In the genomic region with DNA sequence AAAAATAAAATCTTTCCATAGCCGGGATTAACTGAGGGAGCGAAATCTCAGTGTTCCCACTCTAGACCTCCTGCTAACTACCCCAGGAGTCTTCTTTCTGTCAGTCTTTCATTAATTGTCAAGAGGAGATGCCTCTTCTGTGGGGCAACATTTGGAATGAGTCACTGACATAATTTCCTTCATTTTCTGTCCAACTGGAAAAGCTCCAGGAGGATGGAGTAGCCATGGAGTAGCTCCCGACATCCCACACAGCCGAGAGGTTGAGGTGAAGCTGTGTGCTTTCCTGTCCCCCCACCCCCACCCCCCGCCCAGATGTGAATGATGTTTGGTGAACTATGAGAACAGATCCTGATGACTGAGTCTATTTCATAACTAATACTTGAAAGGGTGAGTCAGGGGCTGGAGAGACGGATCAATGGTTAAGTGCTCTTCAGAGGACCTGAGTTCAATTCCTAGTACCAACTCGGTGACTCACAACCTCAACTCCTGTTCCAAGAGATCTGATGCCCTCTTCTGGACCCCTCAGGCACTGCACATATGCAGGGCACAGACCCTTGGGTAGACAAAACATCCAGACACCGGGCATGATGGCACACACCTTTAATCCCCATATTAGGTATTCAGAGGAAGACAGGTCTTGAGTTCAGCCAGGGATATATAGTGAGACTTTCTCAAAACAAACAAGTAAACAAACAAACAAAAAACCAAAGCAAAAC, we compare ENCODE assay signal across 22 mouse cellular contexts. TPM values are rescaled to one million over a fixed set of nuclear protein-coding genes. Genes with fewer than 3 reads are reported as not detected.
DNase-seq lines count a peak whose midpoint lies in the region; ATAC-seq and TF ChIP-seq lines count a peak whose summit lies in the region.
"Had no signal": no experiment of that assay in that cellular context is flagged by ENCODE, and none has a peak within 500 bp of the region (broad histone marks: within the 10 kb centered on the region; RNA-seq: fewer than 3 reads in every experiment).

No protein-coding gene starts in this region.

- no peak for DNase-seq in lung, postnatal 0 days (ENCODE audit: low spot score)
- no peak for DNase-seq in lung, postnatal 10 days
- peak; percentile 75 for DNase-seq in NIH3T3 (ENCODE audit: low read depth)
- no peak for DNase-seq in stomach, postnatal 0 days (ENCODE audit: low spot score)
- DNase-seq in left cerebral cortex, adult 8-10 months (ENCODE audit: low spot score in 2 of 2) = no peak
- DNase-seq in layer of hippocampus, adult 11-12 months (ENCODE audit: low spot score) = no peak
- DNase-seq: adrenal gland, postnatal 36 days; cerebellum, adult 18-20 months; gastrocnemius, postnatal 14 days; heart, adult 18-20 months; kidney, adult 18-20 months; kidney, postnatal 10 days; lung, postnatal 4 days; retina, postnatal 1 day; thymus, postnatal 36 days had no signal

- H3K27me3 ChIP-seq in intestine, postnatal 0 days (replicated peaks; ENCODE audit: control insufficient read depth, insufficient read depth, low read length) = no peaks in the 10 kb centered on the region
- H3K27me3 ChIP-seq in intestine, embryonic 15.5 days (replicated peaks) = no peaks in the 10 kb centered on the region
- no peaks in the 10 kb centered on the region for H3K27me3 ChIP-seq in lung, postnatal 0 days (replicated peaks; ENCODE audit: insufficient read depth, low read length)
- no peaks in the 10 kb centered on the region for H3K27me3 ChIP-seq in stomach, postnatal 0 days (ENCODE audit: control insufficient read depth, insufficient read depth, low read length)
- H3K27me3 ChIP-seq: heart, embryonic 15.5 days; limb, embryonic 13.5 days had no signal

- H3K4me2 ChIP-seq in intestine, postnatal 0 days (replicated peaks; ENCODE audit: low read depth) = no peak overlapping the region
- no peak overlapping the region for H3K4me2 ChIP-seq in intestine, embryonic 15.5 days (replicated peaks)
- H3K4me2 ChIP-seq in lung, postnatal 0 days (replicated peaks; ENCODE audit: low read depth, low read length) = no peak overlapping the region
- H3K4me2 ChIP-seq in stomach, postnatal 0 days (replicated peaks; ENCODE audit: low read depth) = no peak overlapping the region
- H3K4me2 ChIP-seq: heart, embryonic 15.5 days; limb, embryonic 13.5 days had no signal

- no peak for ATAC-seq in intestine, postnatal 0 days
- ATAC-seq in intestine, embryonic 15.5 days = no peak
- no peak for ATAC-seq in lung, postnatal 0 days
- ATAC-seq in stomach, postnatal 0 days (ENCODE audit: low FRiP score, low TSS enrichment) = no peak
- ATAC-seq: hindbrain, postnatal 0 days had no signal

- no peaks in the 10 kb centered on the region for H3K36me3 ChIP-seq in intestine, postnatal 0 days (ENCODE audit: control insufficient read depth, insufficient read depth)
- H3K36me3 ChIP-seq in intestine, embryonic 15.5 days = no peaks in the 10 kb centered on the region
- no peaks in the 10 kb centered on the region for H3K36me3 ChIP-seq in lung, postnatal 0 days (ENCODE audit: insufficient read depth, low read length)
- no peaks in the 10 kb centered on the region for H3K36me3 ChIP-seq in stomach, postnatal 0 days (ENCODE audit: control insufficient read depth, insufficient read depth, low read length)
- H3K36me3 ChIP-seq: embryonic facial prominence, embryonic 10.5 days; heart, embryonic 15.5 days; limb, embryonic 13.5 days; midbrain, embryonic 10.5 days had no signal

- H3K4me3 ChIP-seq in intestine, postnatal 0 days (ENCODE audit: low read depth, low read length) = no peak overlapping the region
- no peak overlapping the region for H3K4me3 ChIP-seq in intestine, embryonic 15.5 days (replicated peaks)
- H3K4me3 ChIP-seq in lung, postnatal 0 days (ENCODE audit: low read depth, low read length) = no peak overlapping the region
- no peak overlapping the region for H3K4me3 ChIP-seq in stomach, postnatal 0 days (ENCODE audit: low read depth, low read length)
- H3K4me3 ChIP-seq: embryonic facial prominence, embryonic 10.5 days; heart, embryonic 15.5 days; limb, embryonic 13.5 days; midbrain, embryonic 10.5 days had no signal

- TF ChIP-seq CTCF in intestine, postnatal 0 days (IDR thresholded peaks at IDR 0.05; ENCODE audit: low read depth) = peak; percentile 38
- TF ChIP-seq CTCF in lung, postnatal 0 days (IDR thresholded peaks at IDR 0.05) = peak; percentile 33
- TF ChIP-seq CTCF in stomach, postnatal 0 days (IDR thresholded peaks at IDR 0.05; ENCODE audit: low read depth) = peak; percentile 40

- no peak overlapping the region for H3K9ac ChIP-seq in intestine, postnatal 0 days (ENCODE audit: low read depth, low read length)
- H3K9ac ChIP-seq in intestine, embryonic 15.5 days = no peak overlapping the region
- no peak overlapping the region for H3K9ac ChIP-seq in lung, postnatal 0 days (replicated peaks; ENCODE audit: low read depth)
- H3K9ac ChIP-seq in stomach, postnatal 0 days (ENCODE audit: low read length) = no peak overlapping the region
- H3K9ac ChIP-seq: heart, embryonic 15.5 days; limb, embryonic 13.5 days had no signal

- WGBS in intestine, postnatal 0 days = 82% methylated on average over 8 of the region's 8 CpGs
- 81% methylated on average over 8 of the region's 8 CpGs for WGBS in intestine, embryonic 15.5 days
- 74% methylated on average over 8 of the region's 8 CpGs for WGBS in lung, postnatal 0 days
- WGBS in stomach, postnatal 0 days = 72% methylated on average over 8 of the region's 8 CpGs

- H3K9me3 ChIP-seq in intestine, postnatal 0 days (ENCODE audit: control insufficient read depth) = no peaks in the 10 kb centered on the region
- H3K9me3 ChIP-seq in intestine, embryonic 15.5 days = no peaks in the 10 kb centered on the region
- H3K9me3 ChIP-seq in lung, postnatal 0 days (ENCODE audit: low read length) = no peaks in the 10 kb centered on the region
- H3K9me3 ChIP-seq in stomach, postnatal 0 days (ENCODE audit: control insufficient read depth, low read length) = no peaks in the 10 kb centered on the region
- H3K9me3 ChIP-seq: heart, embryonic 15.5 days; limb, embryonic 13.5 days; midbrain, embryonic 10.5 days had no signal

- H3K4me1 ChIP-seq in intestine, postnatal 0 days (replicated peaks; ENCODE audit: control insufficient read depth, insufficient read depth, low read length) = peaks cover 1% of the 10 kb centered on the region; the same call in 1 of the 2 replicates
- 0 out of 2 replicates have a peak, but pooled peaks cover 2% of the 10 kb centered on the region for H3K4me1 ChIP-seq in intestine, embryonic 15.5 days (replicated peaks)
- H3K4me1 ChIP-seq in lung, postnatal 0 days (ENCODE audit: insufficient read depth, low read depth, low read length) = no peaks in the 10 kb centered on the region
- H3K4me1 ChIP-seq in stomach, postnatal 0 days (replicated peaks; ENCODE audit: control insufficient read depth, insufficient read depth) = no peaks in the 10 kb centered on the region
- H3K4me1 ChIP-seq: limb, embryonic 13.5 days had no signal

- no peak overlapping the region for H3K27ac ChIP-seq in intestine, postnatal 0 days (ENCODE audit: low read depth, low read length)
- no peak overlapping the region for H3K27ac ChIP-seq in intestine, embryonic 15.5 days
- no peak overlapping the region for H3K27ac ChIP-seq in lung, postnatal 0 days (ENCODE audit: low read length)
- no peak overlapping the region for H3K27ac ChIP-seq in stomach, postnatal 0 days (replicated peaks)
- H3K27ac ChIP-seq: embryonic facial prominence, embryonic 10.5 days; heart, embryonic 15.5 days; hindbrain, postnatal 0 days; limb, embryonic 13.5 days; midbrain, embryonic 10.5 days had no signal

- TF ChIP-seq EP300 in lung, postnatal 0 days (IDR thresholded peaks at IDR 0.05) = no peak
- TF ChIP-seq EP300 in stomach, postnatal 0 days (optimal IDR thresholded peaks at IDR 0.05) = no peak

RNA-seq across cellular contexts. Expression of a gene that starts 34.2 kb away (rescaled TPM):
- 0.99 and 1.2 TPM in 2 replicates for polyA plus RNA-seq in intestine, postnatal 0 days (2015; fragmentation: Nextera tagmentation; extraction: Ambion mirVana)
- polyA plus RNA-seq in intestine, embryonic 15.5 days (2015; fragmentation: Nextera tagmentation; extraction: Ambion mirVana) = 3.0 and 3.1 TPM in 2 replicates
- 1.1 and 1.2 TPM in 2 replicates for polyA plus RNA-seq in lung, postnatal 0 days (2015; fragmentation: Nextera tagmentation; extraction: Ambion mirVana)
- 1.1 and 1.2 TPM in 2 replicates for polyA plus RNA-seq in stomach, postnatal 0 days (2015; fragmentation: Nextera tagmentation; extraction: Ambion mirVana)
- 1 to 10 TPM; 4.0 to 4.8 (median 4.3) TPM for total RNA-seq in left cerebral cortex, adult 8-10 months (2022)
